Mouse (Mus musculus): Measurements from ENCODE around the gene Tmem179. TPM values are rescaled to one million over a fixed set of nuclear protein-coding genes. Genes with fewer than 3 reads are reported as not detected.

The Tmem179 gene
- 0.08 and 0.18 TPM in 2 replicates for polyA plus RNA-seq (2015; fragmentation: Nextera tagmentation; extraction: Ambion mirVana)

DNA sequence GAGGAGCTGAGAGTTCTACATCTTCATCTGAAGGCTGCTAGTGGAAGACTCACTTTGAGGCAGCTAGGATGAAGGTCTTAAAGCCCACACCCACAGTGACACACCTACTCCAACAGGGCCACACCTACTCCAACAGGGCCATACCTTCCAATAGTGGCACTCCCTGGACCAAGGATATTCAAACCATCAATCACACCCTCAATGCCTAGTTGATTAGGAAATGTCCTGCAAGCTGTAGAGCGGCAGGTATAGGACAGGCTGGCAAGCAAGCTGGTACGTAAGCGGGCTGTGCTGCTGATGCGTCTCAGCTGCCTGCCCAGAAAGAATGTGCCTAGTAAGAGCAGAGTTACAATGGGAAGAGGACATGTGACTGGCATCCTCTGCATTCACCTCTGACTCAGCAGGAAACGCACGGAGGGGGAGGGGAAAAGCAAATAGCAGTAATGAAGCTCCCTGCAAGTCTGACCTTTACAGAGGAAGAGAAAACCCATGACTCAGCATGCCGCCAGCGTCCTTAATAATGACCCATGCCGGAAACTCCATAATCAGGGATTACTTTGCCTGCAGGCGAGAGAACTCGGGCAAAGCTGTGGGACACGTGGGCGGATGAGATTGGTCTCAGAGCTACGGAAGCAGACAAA is at the start of gene Tmem179:
Gene Tmem179 (minus strand): TSS at position 51 of the 641 bp plus-strand sequence.
- DNase-seq (ENCODE audit: low spot score), result no peak

DNA sequence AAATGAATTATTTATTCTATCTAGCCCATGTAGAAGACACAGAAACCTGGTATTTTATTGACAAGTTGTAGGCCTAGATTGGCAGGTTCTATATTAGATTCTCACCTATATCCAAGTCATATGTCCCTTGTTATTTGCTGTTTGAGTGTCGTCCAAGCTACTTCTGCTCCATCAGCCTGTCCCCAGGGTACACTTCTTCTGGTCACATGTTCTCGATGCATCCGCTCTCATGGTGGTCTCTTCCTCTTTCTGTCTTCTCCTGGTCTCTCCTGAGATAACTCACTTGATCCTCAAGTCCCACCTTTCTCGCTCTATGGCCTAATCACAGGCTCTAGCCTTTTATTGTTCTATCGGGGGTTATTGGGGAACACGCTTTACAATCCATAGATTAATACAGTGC is 46.5 kb upstream of the Tmem179 start:
- no peak for DNase-seq (ENCODE audit: low spot score)

DNA sequence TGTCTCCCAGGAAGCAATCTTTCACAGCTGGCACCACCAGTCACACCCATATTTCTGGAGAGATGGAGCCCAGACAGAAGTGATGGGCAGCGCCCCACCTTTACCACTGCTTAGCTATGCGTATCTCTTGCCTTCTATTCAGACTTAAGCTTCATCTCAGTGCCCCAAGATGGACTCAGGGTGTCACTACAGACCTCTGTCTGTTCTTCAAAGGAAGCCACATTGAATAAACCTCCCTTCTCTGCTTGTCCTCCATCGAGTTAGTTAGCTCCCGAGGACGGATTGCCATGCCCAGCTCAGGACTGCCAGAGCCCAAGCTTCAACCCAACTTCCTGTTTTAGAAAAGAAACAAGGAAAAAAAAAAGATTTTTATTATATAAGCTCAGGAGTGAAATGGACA is 45.9 kb upstream of the Tmem179 start:
- no peak for DNase-seq (ENCODE audit: low spot score)

DNA sequence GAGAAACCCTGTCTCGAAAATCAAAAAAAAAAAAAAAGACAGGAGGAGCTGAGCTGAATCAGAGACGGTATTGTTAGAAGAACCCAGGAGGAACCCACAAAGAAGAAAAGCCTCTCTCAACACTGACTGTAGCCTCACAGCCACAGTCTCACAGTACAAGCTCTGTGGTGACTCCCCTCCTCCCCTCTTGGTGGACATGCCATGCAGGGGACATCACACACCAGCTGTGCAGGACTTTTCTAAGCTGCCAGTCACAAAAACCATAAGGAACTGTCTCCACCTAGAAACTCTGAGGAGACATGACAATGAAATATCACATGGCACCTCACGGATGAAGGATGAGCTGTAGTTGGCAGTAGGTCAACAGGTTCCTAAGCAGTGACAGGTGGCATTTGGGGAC is 44.6 kb upstream of the Tmem179 start:
- DNase-seq (ENCODE audit: low spot score), result no peak

DNA sequence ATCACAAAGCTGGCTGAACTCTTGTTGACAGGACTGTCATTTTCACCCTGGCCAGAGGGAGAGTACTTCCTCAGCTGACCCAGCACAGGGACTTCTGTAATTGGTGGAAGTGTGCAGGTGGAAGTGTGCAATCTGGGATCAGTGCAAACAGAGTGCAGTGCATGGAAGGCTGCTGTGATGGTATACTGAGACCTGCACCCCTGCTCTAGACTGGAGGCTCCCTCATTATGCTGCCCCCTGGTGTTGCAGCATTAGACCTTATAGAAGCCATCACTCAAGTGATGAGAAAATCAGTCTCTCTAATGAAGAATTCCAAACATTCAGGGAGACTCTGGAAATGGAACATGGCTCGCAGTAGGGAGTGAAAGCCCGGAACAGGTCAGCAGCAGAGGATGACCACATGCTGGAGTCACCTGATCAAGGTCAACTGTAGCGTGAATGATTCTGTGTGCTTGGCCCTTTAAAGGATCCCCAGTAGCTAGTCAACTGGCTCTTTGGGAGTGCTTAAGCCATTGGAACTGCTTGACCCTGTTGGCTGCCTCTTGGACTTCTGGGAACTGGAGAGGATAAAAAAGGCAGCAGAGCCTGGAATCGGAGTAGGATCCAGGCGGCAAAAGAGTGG is 43.7 kb upstream of the Tmem179 start:
- no peak for DNase-seq (ENCODE audit: low spot score)

DNA sequence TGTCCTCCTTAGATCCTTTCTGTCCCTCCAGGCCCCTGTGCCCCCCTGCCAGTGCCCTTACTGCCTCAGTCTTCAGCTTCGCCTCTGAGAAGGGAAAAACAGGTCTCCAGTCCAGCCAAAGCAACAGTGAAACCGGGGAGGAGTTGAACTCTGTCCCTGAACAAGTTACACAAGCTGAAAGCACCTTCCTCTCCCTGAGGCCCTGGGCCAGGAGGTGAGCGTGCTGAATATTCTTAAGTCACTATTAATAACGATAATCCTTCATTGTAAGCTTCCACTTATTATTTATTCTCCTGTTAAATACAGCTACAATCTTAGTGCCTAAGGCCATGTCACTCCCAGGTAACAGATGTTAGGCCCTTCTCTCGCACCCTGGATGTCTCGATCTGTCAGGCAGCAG is 43.1 kb upstream of the Tmem179 start:
- DNase-seq (ENCODE audit: low spot score), result no peak

DNA sequence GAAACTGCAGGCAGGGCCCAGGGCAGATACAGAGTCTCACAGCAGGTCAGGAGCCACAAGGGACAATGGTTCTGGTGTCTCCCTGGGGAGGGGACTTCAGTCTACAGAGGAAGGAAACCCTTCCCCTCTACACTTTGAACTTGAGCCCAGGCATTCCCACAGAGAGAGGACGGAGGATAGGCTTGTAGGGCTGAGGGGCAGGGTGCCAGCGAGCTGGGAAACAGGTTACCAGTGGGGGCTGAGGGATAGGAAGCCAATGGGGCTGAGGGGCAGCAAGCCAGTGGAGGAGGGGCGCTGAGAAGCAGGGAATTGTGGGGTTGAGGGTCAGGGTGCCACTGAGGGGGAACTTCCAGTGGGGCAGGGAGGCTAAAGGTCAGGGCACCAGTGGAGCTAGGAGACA is 42.7 kb upstream of the Tmem179 start:
- no peak for DNase-seq (ENCODE audit: low spot score)

DNA sequence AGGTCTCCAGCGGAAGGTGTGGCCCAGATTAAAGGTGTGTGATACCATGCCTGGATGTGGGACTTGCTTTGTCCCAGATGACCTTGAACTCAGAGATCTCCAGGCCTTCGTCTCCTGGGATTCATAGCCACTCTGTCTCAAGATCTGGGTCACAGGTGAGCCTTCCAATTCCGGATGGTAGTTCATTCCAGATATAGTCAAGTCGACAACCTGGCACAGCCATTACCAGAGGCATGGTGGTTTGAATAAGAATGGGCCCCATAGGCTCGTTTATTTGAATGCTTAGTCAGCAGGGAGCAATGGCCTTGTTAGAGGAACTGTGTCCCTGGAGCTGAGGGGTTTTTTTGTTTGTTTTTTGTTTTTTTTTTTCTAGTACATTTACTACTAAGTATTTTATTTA is 40.7 kb upstream of the Tmem179 start:
- DNase-seq (ENCODE audit: low spot score), result no peak

DNA sequence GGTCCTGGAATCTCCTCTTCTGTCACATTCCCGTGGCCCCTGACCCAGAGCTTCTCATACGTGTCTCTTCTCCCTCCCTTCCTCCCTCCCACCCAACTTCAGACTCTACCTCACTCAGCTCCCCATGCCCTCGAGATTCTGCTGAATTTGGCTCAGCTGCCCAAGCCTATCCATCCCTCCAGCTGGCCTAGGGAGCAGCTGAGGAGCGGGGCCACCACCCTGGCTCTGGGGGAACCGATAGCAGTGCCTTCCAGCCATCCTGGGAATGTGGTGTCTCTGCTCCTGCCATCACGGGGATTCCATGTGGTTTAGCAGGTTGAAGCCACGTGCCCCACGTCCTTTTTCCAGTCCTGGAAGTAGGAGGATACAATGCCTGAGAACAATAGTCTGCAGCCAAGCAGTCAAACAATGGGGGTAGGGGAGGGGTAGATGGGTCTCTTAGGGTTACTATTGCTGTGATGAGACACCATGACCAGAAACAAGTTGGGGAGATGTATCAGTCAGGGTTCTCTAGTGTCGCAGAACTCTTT is 40.0 kb upstream of the Tmem179 start:
- DNase-seq (ENCODE audit: low spot score), result no peak

DNA sequence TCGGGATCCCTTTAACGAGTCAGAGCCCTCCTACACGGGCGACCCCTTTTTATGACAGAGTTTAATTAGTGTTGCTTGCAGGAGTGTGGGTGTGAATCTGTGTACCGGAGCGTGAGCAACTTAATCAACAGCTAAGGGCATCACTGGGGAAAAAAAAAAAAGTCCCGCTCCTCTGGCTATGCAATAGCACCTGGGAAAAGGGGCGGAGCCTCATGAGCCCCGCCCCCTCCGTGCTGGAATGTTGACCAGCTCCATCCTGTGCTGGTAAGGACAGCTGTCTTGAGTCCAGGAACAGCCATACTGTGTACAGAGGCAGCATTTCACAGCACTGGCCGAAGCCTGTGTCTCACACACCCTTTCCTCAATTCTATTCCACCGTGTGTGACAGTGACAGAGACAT is 38.4 kb upstream of the Tmem179 start:
- no peak for DNase-seq (ENCODE audit: low spot score)

DNA sequence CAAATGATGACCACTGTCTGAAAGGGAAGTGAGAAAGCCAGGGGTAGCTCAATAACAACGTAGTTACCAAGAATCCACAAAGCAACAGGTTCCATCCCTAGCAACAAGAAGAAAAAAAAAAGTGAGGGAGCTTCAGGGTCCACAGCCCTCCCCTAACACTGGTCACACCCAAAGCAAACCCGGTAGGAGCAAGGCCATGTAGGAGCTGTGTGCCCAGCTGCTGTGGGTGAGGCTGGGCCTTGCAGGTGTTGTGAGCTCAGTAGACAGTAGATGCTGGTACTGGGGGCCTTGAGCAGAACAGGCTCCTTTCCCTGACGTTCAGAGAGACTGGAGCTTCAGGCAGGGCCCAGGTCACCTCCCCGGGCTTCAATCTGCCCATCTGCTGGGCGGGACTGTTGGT is 36.0 kb upstream of the Tmem179 start:
- DNase-seq (ENCODE audit: low spot score), result no peak

DNA sequence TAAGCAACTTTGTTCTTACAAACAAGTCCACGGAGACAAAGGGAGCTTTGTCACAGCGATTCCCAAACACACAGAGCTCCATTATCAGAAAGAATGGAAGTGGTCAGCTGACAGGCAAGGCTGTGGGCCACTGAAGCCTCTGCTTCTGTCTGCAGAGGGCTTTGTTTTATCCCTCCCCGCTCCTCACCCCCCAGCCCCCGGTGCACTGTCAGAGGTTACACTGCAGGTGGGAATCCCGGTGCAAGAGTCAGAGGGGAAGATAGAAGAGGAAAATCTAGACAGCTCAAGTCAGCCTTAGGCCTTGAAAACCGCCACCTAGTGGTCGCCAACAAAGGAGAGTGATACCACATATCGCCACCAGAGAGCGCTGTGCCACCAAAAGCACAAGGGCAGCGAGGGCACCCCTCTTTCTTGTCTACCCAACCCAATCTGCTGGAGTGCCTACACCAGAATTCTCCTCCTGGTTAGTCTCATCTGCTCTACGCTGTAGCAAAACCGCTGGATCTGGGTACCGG is 35.4 kb upstream of the Tmem179 start:
- DNase-seq (ENCODE audit: low spot score), result peak; percentile 83

DNA sequence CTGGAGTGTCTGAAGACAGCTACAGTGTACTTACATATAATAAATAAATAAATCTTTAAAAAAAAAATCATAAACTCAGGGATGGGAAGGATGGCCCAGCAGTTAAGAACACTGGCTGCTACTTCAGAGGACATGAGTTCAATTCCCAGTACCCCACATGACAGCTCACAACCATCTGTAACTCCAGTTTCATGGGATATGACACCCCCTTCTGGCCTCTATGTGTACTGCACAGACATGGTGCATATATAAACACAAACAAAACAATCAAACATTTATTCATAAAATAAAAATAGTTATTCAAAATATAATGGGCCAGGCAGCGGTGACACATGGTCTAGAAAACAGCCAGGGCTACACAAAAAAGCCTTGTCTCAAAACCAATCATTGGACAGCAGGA is 32.7 kb upstream of the Tmem179 start:
- DNase-seq (ENCODE audit: low spot score), result no peak

DNA sequence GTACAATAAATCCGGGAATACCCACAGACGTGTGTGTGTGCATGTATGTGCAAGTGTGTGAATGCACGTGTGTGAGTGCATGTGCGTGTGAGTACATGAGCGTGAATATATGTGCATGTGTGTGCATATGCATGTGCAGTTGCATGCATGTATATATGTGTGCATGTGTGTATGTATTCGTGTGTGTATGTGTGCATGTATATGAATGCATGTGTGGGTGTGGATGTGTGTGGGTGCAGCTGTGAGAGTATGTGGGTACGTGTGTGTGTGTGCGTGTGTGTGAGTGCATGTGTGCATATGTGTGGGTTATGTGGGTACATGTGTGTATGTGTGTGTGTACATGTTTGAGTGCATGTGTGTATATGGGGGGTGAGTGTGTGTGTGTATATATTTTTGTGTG is 29.6 kb upstream of the Tmem179 start:
- no peak for DNase-seq (ENCODE audit: low spot score)

DNA sequence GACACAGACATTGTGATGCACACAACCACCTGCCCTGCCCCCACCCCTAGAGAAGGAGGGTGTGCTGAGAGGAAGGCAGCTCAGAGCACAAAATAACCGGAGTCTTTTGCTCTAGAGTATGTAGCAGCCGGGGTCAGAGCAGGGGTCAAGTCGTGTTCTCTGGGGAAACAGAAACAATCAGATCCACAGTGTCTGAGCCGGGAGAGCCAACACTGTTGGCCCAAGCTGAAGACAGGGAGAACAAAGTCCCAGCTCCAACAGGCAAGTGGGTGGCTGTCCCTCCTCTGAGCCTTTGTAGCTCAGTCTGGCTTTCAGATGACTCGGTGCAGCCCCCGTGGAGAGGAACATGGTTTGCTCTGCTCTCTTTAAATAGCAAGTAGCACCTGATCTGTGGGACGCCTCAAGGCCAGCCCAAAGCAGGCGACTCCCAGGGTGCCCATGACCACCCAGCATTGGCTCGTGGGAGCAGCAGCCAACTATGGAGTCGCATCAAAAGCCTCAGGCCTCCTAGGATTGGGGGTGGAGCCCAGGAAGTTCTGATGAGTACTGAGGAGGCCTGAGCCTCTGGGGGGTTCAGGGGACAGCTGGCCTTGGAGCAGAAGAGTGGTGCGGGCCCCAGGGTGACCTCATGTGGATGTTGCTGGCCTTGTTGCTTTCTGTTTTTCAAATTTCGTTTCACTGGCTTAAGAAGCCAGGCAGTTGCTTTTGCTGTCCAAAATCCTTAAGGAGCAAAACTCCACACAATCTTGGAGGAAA is 28.6 kb upstream of the Tmem179 start:
- DNase-seq (ENCODE audit: low spot score), result no peak

DNA sequence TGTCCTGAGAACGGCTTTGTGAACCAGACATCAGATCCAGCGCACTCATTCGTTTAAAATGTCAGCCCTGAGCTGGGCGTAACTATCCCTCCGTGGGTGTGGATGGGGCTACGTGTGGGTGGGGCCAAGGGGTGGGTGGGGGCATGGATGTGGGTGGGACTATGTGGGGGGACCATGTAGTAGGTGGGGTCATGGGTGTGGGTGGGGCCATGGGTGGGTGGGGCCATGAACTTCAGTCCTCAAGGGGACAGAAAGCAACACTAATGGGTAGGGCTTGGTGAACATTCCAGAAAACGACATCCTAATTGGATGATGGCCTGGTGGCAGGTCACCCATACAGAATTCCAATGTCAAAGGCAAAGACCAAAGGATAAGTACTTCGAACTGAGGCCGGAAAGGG is 27.4 kb upstream of the Tmem179 start:
- no peak for DNase-seq (ENCODE audit: low spot score)

DNA sequence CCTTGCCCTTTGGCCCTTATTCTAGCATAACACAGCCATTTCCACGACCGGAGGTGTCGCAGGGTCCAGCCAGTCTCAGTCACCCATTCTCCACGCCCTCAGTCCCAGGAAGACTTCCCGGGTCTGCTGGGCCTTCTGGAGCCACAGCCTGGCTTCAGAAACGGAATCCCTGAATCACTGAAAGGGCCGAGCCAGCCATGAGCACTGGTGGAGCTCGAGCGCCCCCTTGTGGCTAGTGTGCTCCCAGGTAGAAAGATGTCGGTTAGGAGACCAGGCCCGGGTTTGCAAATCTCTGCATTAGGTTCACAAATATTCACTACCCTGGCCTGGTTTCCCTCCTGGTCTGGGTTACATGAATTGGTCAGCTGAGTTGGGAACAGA is 26.4 kb upstream of the Tmem179 start:
- peak; percentile 77 for DNase-seq (ENCODE audit: low spot score)

DNA sequence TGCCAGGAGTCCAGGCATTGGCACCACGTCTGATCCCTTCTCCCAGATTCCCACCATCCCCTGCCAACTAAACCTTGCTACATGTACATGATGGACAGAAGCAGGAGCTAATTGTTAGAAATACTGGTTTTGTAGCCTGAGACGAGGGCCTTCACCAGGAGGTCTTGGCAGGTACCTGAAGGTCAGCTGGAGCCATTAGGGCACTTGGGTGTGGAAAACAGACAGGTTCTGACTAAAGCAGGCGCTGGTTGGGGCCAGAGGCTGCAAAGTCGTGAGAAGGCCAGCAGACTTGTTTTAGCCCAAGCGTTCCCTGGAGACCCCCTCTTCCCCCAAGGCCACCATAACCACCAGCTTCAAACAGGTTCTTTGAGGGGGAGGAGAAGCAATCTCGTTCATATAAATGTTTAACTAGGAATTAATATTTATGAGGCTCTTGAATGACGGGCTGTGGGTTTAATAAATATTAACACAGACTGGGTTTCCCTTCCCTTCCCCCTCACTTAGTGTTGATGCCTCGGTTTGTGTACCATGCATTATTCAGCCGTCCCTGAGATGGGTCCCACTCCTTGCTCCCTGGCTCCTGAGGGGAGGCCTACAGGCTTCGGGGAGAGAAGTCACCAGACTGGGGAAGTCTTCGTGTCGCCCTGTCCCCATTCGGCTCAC is 25.8 kb upstream of the Tmem179 start:
- DNase-seq (ENCODE audit: low spot score), result no peak

DNA sequence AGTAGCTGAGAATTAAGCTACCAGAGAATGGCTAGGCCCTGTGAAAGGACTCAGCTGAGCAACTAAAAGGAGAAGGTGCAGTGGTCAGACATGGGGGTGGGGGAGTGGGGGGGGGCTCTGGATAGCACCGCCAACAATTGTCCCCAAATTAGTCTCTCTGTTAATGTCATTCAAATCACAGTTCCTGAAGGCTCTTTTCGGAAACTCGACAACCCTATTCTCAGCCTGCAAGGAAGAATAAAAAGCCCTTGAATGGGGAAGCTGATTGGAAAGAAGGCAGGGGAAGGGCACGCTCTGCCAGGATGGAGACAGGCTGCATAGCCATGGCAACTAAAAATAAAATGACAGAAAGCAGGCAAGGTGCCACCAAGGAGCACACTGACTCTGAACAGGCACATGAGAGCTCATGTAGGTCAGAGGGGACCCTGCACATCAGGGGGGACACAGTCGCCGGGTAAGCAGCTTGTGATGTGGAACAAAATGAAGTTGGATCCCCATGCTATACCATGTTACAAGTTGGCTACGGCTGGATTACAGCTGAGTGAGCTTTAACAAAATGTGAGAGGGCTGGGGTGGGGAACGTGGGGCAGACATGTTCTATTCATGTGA is 25.0 kb upstream of the Tmem179 start:
- DNase-seq (ENCODE audit: low spot score), result no peak

DNA sequence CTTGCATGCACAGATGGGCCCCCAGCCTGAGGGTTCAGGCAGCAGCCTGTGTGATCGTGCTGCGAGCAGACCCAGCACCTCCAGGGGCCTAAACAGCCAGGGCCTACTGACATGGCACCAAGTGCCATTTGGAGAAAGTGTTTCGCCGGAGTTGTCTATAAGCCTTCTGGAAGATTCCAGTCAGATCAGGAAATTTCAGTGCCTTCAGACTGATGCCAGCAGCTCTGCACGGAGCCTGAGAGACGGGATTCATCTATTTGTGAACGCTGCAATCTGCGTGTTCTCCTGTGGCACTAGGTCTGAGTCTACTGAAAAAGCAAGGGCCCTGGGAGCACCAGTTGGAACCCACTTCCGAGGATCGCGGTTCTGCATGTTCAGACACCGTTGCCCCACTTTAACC is 23.8 kb upstream of the Tmem179 start:
- DNase-seq (ENCODE audit: low spot score), result no peak

DNA sequence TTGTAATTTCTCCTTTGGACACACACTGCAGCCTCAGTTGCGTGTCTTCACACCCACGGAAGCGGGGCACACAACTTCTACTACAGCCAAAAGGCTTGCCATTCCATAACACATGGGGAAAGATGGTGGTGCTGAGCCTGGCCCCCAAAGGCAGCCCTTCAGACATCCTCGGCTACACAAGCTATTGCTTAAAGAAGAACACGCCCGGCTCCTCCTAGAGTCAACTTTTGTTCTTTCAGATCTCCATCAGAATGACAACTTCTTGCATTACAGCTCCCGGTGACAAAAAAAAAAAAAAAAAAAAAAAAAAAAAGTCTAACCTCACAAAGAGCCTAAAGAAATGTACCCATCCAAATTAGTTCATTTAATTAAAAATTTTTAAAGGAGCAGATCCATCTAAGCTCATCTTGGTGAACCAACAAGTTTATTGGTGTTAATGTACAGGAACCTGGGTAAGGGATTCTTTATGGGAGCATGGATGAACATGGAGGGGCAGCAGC is 23.0 kb upstream of the Tmem179 start:
- DNase-seq (ENCODE audit: low spot score), result no peak

Data from thymus, postnatal 0 days (tissue).